Mouse (Mus musculus): Measurements from ENCODE around the gene Dars.

The Dars gene

DNA sequence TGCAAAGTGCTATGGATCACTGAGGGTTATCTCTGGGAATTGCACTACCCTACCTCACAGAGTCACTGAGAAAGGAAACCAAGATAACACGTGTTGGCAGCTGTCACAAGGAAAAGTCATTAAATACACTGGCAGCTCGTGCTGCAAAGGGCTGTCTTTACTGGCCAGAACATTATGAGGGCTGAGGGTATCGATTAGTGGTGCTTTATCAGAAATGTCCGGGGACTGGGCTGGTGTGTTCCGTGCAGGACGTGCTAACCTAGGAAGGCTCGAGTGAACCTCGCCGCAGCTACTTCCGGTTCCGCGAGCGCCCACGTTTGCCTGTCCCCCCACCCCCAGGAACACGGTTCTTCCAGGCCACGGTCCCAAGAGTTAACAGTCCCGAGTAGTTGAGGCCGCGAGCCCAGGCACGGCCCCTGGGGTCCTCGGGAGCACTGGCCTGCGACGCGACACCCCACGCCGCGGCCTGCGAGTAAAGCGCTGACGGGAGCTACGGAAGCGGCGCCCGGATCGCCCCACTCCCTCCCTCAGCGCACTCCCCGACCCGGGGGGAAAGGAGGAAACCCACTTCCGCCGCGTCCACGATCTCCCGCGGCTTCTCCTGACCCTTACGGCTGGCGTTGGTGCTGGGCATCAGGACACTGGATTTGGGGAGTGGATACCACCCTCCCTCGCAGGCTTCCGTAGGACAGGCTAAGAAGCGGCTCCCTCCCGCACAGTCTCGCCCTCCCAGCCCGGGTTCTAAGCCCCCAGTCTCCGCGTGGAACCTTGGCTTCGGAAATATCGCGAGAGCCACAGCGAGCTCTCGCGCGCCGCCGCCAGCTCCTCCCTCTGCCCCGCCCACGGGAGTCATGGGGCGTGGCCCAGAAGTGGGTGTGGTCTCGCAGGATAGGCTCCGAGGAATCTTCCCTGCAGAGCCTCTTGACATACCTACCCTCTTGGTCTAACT is at the start of gene Dars:
Gene Dars, minus strand, starts transcription at position 785 of the 949 bp plus-strand sequence.
- peak; percentile 97 for DNase-seq

DNA sequence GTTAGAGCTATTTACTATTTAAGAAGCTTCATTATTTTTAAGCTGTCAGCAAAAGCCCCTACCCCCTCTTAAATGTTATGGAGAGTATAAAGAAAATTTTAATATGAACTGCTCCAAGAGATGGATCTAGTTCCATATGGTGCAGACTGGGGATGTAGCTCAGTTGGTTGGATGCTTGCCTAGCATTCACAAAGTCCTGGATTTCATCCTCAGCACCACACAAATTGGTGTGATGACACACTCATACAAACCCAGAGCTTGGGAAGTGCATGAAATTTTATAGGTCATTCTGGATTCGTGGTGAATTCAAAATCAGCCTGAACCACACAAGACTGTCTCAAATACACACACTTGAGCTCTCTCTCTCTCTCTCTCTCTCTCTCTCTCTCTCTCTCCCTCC is 49.7 kb upstream of the Dars start:
- DNase-seq: no peak

DNA sequence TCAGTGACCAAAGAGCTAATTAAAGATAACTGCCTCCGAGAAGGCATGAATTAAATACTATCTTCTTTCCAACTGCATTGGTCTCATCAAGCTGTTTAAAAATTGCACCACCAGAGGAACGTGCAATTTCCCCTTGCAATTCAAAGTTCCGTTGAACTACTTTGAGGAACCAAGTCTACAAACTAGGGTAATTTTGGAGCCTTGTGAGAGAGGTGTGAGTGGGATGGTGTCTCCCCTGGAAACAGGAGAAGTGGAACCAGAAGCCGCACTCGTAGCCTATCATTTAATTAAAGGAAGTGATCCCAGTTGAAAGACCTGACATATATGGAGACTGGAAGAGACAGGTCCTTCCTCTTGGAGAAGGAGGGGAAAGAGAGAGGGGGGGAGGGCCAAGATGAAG is 46.3 kb upstream of the Dars start:
- DNase-seq: no peak

DNA sequence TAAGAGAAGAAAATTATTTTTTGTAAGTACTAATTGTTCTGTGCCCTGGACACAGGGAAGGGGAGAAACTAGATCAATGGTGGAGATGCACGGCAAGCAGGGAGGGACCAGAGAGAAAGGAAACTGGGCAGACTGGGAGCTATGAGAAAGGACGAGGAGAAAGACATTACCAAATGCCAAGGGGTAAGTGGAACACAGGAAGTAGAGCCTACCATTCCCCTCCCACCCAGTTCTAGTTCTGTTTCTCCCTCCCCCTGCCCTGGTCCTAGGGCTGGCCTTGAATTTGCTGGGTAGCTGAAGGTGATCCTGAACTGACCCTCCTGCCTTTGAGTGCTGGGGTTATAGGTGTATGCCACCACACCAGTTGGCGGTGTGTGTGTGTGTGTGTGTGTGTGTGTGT is 45.2 kb upstream of the Dars start:
- DNase-seq: no peak

DNA sequence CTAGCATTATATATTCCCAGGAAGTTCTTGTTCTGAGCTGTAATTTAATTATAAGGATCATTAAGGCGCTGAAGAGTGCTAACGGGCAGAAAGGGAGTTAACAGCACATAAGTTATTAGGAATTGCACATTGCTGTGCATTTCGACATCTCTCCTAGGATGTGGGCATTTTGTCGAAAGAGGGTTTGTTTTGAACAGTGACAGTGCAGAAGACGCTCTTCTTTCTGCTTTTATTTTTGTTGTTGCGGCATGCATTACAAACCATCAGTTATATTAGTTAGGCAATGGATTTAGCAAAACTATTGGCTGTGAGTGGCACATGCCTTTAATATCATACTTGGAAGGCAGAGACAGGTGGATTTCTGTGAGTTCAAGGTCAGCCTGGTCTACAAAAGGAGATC is 43.6 kb upstream of the Dars start:
- DNase-seq: no peak

DNA sequence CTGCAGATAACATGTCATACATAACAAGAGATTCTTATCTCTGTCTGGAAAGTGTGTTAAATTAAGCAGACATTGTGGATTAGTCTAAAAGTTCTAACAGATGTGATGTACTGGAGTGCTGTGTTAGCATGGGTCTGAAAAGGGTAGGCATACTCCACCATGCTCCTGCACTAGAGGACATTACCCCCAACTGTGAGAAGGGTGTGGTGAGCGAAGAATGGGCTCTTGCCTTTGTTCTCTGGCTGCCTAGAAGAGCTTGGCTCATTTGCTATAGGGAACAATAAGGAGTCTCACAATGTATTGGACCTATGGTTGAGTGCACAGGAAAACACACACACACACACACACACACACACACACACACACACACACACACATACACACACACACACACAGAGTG is 42.3 kb upstream of the Dars start:
- no peak for DNase-seq

DNA sequence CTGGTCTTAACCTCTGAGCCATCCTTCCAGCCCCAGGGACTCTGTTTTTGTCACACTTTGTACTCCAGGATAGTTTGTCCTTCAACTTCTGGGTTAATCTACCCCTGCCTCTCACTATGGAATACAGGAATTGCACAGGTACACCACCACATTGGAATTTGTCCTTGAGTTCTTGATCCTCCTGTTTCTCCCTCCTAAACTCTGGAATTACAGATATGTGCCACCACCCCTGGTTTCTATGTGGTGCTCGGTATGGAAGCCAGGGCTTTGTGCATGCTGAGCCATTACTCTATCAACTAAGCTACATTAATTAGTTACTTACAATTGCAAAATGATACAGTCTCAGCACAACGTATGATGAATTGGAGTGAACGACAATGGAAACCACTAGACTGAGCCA is 41.8 kb upstream of the Dars start:
- DNase-seq: no peak

DNA sequence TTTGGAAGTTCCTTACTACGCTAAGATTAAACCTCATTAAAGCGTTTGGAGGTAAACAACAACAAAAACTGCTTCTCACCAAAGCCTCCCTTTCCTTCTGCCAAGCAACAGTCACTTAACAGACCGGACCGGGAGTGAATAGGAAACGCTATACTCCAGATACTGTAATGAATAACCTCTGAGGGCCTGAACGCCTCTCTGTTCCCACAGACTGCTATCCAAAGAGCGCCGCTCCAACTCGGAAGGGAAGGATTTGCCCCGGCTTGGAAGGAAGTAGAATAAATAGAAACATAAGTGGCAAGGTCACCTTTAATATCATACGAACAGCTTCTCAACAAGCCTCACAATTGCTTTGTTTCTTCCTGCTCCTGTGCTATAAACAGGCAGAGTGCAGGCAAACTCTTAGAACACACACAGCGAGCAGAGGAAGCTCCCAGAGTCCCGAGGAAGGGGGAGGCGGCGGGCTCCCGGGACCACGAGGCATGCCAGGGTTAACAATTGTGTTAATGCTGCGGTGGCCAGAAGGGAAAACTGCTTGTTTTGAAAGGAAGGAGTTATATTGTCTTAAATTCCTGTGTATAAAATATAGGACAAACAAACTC is 39.8 kb upstream of the Dars start:
- peak; percentile 20 to 33 for DNase-seq

DNA sequence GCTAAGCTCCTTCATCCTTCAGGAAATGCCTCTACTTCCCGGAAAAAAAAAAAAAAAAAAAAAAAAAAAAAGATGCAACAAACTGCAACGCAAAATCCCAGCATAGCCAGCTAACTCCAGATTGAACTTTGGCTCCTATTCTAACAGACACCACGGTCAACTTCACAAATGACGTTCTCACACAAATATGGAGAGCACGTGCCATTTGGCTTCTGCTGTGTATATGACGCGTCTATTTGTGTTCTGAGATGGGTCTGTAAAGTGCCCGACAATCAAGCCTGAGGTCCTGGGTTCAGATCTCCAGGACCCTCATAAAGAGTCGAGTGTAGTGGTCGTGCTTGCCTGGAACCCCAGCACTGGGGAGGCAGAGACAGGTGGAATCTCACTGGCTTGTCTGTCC is 39.1 kb upstream of the Dars start:
- DNase-seq: no peak

DNA sequence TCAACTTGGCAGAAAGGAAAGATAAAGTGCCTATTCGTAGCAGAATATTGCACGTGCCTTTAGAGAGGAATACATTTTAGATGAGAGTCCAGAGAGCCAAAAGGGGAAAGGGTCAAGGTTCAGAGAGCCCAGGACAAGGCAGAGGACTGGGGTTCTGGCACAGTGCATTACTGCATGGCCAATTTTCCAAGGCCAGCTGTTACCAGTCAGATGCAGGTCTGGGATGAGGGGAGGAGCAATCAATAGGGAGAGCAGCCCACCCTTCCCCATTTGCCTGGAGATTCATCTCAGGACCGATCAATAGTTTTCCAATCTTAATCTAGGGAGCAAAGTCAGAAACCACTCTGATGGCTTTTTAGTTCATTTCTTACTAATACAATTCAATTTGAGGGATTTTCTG is 35.0 kb upstream of the Dars start:
- no peak for DNase-seq

DNA sequence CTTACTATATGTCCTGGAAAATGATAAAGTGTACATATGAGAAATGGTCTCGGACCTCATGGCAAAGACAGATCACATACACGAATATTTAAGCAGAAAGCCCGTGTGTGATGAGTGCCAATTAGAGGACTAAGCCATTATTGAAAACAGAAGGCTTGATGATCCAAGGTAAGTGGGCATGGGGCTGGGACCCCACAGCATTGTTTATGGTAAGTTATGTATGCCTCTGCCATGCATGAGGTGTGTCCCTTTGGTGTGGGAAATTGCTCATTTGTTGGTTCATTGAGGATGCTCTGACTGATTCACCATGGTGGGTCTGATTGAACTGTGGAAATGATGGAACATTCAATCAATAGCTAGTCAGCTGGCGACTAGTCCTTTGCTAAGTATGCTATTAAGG is 34.0 kb upstream of the Dars start:
- no peak for DNase-seq

DNA sequence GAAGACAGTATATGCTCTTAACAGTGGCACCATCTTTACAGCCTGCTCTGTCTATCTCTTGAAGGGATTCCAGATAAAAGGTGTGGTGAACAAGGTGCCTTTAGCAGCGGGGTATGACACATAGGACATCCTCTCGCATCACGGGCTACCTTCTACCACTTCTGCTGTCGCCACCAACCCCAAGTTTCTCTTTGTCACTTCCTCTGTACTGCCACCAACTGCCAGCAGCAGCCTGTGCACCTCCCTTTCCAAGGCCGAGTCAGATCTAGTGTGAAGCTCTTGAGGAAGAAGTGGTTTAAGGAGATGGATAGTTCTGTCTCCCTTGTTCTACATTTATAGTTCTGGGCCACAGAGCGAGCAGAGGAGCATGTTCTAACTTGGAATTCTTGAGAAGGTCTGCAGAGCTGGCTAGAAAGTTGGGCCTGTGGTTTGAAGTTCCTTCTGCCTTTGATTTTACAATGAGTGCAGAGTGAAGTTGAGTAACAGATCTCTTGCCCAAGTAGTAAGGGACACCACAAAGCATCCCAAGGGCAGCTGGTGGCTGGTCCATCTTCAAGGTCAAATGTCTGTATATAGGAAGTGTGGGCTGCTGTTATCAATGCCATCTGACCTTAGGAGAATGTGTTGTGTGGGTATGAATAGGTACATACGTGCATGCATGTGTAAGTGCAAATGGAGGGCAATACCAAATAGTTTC is 30.2 kb upstream of the Dars start:
- no peak for DNase-seq

DNA sequence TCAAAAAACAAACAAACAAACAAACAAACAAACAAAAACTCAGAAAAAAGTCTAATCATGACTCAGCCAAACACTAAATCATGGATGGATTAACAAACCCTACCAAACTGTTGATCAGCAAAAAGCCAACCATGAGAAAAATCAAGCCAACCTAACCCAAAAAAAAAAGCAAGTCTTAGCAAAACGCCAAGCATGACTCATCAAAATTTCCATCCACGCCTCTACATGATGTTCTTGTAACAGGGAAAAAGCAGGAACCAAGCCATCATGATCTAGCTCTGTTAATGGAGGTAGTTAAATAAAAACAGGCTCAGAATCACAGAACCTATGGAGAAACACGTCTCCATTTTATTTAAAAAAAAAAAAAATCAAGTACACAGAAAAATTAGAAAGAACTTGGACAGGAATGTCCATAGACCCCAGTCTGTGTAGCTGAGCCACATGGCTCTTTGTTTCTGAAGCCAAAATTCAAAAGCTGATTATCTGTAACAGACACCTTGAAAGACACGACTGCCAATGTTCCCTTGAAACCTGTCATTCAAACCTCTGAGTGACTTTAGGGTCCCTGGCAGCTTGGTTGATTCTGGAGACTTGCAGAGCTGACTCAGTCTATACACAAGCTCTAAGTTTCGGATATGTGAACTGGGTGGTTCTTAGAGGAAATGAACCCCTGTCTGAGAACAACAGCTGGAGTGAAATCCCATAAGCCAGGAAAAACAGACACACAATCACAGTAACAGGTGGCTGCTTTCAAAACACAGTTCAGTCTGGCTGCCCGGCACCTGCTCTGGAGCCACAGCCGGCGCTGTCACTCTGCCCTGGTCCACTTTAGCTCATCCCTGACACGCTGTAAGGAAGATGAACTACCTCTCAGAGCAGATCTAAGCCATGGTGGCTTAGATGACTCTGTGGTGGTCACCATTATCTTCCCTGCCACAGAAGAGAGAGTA is 27.0 kb upstream of the Dars start:
- peak in 1 of 2 experiments; percentile 26 for DNase-seq

DNA sequence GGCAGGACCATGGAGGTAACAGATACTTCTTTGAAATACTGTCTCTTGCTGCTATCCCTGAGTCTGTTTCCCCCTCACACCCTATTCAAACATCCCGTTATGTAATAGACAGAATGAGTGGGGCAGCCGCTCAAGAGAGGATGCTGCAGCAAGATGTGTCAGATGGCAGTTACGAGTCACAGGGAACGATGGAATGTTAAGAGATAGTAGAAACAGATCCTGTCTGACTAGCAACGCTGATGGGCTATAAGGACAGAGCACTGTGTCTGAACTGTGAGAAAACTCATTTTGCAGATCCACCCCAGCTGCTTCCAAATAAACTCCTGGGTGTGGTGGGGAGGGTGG is 23.9 kb upstream of the Dars start:
- DNase-seq: no peak

DNA sequence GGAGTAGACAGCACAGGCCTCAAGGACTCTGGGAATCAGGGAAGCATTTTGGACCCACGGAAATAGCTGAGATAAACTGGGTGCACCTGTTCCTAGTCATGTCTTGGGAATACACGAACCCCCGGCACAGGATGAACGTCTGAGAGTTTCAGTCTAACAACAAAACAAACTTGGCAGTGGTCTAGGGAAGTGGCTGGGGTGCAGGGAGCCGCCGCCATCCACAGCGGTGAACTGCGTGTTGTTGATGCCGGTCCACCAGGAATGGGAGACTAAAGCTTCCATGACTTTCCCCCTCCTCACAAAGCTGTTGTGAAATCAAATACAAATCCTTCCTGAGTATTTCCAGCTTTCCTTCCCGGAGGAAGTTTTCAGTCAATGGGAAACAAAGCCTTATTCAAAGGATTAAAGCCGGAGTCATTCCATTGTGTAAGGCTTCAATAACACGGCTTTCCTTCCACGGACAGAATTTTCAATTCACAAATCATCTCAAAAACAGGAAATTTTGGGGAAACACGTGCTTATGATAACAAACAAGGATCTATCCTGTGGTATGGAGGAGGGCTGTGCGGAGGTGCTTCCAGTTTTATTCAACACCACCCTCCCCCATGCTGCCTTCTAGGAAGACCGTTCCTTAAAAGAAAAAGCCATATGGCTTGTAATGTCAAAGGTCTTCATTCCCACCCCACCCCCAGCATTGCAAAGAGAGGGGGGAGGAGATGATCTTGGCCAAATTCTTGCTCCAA is 23.4 kb upstream of the Dars start:
- DNase-seq: no peak

DNA sequence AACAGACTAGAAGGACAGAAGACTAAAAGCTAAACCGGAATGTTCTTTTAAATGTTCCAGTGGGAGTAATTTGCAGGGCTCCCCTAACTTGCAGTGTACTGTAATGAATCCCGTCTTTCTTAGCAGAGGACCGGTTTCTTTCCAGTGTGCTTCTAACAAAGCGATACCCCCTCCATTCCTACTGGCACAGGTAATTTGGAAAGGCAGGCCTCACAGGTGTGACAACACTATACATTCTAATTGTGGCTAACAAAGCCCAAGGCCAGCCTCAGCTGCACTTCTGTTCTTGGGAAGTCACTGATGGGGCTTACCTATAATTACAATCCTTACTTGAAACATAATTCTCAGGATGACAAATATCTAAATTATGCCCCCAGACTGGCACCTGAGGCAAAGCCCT is 22.4 kb upstream of the Dars start:
- no peak for DNase-seq

DNA sequence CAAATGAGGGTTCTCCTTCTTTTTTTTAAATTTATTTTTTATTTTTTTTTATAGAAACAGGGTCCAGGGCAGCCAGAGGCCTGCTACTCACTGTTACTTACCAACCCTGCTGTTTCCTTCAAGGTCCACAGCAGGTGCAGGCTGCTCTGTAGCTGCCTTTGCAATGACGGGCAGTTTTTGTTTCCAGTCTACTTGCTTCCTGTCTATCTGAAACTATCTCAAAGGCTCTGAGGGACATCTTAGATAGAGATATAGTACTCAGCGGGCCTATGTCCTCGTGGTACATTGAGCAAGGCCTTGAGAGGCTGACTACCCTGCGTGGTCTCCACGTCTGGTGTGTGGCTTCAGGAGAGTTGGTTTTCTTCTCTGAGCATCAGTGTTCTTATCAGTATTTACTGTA is 21.4 kb upstream of the Dars start:
- DNase-seq: no peak

DNA sequence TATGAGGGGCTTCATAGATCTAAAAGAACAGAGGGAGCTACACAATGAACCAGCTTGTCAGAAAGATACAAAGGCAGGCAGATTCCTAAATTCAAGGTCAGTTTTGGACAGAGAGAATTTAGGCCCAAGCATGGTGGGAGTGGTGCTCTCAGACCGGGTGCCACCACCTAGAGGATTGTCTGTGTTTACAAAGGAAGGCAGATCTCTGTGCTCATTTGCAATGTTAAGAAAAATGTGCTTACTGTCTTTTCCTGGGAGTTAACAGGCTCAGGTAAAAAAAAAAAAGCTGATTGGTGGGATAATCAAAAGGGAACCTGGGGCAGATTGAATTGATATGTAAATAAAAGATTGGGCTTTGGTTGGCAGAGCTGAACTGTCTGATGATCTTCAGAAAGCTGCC is 20.1 kb upstream of the Dars start:
- DNase-seq: no peak

DNA sequence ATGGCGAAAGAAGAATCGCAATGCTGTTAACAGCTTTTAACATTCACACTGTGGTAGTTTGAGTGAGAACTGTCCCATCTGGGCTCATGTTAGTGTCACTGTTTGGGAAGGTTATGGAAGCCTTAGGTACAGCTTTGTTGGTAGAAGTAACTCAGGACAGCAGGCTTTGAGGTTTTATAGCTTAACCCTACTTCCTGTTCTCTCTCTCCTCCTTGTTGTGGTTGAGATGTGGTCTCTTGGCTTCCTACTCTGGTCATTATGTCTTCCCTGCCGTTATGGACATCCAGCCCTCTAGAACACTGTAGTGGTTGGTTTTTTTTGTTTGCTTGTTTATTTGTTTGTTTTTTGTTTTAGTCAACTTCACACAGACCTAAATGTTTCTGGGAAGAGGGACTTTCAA is 18.8 kb upstream of the Dars start:
- DNase-seq: no peak

DNA sequence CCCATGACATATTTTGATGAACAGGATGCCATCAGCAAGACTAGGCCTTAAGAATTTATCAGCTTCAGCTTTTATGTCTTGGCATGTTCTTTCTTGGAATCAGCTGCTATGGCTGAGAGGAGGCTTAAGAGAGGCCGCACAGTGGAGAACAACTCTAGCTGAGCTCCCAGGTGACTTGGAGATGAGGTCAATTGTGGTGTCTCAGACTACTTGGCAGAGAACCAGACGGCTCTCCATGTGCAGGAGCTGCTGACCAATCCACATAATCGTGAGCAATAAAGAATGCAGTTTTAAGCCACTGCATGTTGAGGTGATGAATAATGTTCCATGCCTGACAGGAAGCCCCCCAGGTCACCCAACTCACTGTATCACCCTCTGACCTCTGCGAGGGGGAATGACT is 18.4 kb upstream of the Dars start:
- DNase-seq: peak in 1 of 2 experiments; percentile 18

DNA sequence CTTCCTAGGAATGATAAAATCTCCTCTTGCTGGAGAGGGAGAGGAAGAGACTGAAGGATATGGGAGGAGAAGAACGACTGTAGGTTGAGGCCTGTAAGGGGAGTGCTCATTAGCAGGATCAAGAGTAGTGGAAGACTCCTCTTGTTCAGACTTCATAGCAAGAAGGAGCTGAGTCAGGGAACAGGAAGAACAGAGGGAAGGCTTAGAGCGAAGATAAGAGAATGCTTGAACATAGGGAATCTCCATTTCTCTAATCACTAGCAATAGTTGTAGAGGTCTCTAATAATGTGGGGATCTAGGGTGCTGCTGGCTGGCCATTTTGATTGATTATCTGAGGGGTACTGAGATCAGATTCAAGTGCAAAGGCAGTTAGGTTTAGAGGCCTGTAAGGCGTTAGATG is 7.8 kb upstream of the Dars start:
- DNase-seq: no peak

DNA sequence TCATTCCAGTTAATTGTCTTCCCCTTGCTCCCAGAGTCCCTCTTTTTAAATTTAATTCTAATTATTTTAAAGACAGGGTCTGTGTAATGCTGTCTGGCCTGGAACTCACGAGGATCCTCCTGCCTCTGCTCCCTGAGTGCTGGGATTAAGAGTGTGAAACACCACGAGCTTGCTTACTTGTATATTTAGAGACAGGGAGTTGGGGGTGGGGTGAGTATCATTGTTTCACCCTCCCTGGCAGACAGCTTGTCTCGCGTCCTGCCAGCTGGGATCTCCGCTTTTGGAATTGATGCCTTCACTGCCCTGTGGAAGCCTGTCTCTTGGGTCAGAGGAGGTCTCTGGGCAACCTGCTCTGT is 343 bp upstream of the Dars start:
- peak; percentile 47 to 54 for DNase-seq
